Mouse (Mus musculus): ENCODE measurements around the gene Ndufa11.

Ndufa11 gene

DNA sequence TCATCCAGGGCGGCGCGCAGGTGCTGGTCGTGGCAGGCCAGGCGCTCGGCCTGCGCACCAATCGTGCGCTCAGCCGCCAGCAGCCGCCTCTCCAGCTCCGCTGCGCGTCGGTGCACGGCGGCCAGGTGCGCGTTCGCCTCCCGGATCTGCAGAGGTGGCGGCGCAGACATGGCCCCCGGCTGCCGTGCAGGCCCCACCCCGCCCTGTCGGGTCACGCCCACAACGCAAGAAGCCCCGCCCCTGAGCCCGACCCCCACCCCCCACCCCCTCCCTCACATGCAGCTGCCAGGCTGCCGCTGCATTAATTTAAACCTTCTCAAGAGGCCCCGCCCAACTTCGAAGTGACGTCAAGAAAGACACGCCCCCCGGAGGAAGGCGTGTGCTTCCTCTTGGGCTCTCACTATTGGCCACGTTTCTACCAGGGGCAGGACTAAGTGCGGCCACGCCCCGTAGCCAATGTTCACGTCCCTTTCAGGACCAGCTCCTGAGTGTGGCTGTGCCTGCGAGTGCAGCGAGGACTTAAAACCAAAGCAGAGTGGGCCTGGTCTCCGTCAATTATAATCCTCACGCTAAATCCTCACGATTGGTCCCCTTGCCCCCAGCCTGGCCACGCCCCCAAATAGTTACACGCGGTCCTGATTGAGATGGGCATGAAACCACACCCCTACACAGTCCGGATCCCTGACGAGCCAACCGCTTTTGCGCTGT lies 758 bp upstream of the Ndufa11 start:
- DNase-seq: peak; percentile 97

DNA sequence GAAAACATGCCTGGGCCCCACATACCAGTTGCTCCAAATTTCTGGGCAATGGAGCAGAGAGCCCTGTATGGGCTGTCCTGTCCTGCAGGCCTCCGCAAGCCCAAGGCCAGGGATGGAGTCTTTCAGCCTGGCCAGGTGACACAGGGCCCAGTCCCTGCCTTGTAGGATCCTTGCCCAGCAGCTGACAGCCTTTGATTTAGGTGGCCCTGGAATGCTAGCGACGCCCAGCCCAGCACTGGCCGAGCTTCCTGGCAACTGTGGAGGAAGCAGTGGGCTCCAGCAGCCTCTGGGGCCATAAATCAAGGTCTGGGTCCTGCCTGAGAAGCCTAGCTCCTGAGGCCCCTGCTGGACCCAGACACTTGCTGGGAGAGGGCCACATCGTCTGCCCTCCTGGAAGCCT lies 4.9 kb downstream of the Ndufa11 start:
- no peak for DNase-seq

DNA sequence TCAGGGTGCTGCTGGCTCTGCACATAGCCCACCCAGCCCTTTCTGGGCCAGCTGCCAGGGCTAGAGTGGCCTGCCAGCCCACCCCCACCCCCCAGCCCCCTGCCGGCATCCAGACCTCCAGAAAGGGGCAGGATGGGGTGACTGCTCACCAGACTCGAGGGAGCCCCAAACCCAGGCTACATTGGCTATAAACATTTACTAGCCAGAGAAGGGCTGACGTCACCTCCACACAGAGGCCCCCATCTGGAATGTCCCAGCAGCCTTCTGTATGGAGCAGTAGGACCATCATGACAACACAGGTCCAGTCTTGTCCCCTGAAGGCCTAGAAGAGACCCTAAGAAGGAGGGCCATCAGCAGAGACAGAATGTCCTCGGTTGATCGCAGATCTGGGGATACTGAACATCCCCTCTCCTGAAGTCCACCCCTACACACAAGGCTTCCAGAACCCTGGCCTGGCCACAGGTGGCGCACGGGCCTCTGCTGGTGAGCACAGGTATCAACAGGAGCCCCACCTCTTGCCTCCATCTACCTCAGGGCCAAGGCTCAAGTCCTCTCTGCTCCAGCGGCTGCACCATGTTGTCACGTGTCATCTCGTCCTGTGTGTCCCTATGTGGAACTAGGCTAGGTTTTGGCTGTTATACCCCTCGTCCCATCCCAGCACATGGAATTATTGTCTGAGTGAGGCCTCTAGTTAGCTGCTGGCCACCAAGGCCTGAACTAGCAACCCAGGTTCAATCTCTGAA lies 6.0 kb downstream of the Ndufa11 start:
- no peak for DNase-seq

DNA sequence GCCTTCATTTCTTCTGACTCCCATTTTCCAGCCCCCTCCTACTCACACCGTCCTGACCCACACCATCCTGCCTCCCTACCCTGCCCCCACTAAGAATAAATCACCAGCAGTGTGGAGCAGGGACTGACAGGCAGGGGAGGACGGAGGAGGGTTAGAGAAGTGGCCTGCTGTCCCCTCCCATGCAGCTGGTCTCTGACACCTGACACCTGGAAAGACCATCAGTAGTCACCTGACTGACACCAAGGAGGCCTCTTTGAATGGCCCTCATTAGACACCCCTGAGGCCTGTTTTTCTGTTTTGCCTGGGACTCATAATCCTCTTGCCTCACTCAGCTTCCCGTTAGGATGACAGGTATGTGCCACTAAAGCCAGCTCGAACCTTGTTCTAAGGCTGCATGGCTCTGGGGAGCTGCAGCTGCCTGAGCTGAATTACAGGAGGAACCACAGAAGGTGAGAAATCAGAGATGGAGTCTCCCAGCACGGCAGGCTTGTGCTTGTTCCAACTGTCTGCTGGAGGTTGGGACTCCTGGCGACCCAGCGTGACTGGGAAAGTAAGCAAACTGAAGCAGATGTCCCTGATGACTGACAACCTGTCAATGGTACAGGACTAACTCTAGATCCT lies 9.6 kb downstream of the Ndufa11 start:
- no peak for DNase-seq

DNA sequence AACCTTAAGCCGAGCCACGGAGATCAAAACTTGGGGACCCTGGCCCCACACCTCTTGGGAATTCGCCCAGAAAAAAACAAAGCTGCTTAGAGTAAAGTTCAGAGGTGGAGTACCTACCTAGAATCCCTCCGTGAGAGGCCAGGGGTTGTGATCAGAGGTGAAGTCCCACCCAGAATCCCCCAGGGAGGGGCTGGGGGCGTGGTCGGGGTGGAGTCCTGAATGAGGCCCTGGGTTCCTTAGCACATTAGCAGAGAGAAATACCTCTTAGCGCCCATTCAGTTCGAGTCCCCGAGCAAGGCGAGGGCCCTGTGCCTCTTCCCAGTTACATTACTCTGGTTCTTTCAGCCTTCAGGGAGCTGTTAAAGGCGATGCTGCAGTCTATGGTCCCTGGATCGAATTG lies 10.1 kb downstream of the Ndufa11 start:
- peak; percentile 66 for DNase-seq

DNA sequence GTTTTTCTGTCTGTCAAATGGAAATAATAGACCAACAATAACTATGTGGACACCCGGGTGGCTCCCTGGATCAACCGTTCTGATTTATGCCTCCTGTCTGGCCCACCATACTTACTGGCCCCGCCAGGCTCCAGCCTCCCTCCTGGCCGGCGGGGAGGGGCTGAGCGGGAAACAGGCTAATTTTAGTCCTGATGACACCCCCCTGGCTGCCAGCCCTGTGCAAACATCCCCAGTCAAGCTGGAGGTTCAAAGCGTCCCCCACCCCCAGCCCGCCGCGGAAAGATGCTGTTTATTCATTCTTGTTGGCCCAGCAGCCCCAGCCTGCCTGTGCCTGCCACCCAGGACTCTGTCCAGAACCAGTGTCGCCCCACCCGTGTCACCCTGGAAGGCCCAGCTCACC lies 10.6 kb downstream of the Ndufa11 start:
- DNase-seq: peak; percentile 33

DNA sequence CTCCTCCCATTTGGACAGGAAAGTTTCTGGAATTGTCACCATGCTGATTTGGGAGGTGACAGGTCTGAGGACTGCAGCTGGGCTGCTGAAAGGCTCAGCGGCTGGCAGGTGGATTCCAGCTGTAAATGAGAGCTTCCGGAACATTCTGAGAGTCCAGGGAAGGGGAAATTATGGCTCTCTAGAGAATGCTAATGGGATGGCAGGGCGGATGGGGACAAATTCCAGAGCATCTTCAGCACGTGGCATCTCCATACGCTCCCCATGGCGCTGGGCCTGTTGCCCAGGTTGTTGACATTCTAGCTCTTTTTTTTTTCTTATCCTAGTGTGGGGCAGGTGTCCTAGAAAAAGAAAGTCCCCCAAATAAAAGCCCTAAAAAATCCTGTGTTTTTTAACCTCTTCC lies 11.6 kb downstream of the Ndufa11 start:
- DNase-seq: no peak

DNA sequence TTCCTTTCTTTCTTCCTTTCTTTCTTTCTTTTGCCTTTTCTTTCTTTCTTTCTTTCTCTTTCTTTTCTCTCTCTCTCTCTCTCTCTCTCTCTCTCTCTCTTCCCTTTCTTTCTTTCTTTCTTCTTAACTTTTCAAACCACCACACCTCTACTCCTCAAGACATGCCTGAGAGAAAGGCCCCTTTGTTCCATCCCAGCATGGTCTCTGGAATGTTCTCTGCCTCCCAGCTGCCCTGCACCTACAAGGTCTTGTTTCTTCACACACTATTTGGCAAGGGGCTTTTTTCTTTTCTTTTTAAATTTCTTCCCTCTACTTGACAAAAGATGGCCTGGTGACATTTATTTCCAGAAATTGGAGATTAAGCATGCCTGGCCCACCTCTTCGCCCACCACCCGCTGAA lies 12.1 kb downstream of the Ndufa11 start:
- DNase-seq: no peak

DNA sequence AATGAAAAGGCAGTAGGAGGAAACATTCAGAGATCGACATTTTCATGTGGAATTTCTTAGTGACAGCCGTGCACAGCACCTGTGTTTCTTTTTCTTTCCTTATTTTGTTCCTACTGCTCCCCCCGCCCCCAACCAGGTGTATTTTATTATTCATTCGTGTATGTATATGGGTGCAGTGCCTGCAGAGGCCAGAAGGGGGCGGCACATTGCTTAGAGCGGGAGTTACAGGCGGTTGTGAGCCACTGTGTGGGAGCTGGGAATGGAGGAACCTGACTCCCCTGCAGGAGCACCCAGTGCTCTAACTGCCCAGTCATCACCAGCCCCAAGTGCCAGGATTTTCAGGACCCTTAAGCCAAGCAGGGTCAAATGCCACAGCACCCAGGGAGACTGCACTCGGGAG lies 19.0 kb downstream of the Ndufa11 start:
- peak; percentile 57 for DNase-seq

DNA sequence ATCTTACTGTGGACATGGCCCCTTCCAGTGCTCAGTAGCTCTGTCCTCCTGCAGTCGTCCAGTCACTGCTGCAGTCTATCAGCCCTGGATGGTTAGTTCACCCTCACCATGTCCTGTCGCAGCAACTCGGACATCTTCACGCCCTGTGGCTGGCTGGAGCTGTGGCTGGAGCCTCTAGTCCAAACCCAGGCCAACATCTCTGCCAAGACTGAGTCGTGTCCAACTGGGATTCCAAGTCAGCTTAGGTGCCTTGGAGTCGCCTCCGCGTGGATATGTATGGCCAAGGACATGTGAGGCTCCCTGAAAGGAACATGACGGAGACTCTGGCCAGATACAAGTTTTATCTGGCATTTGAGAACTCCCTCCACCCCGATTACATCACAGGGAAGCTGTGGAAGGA lies 20.7 kb downstream of the Ndufa11 start:
- DNase-seq: no peak

DNA sequence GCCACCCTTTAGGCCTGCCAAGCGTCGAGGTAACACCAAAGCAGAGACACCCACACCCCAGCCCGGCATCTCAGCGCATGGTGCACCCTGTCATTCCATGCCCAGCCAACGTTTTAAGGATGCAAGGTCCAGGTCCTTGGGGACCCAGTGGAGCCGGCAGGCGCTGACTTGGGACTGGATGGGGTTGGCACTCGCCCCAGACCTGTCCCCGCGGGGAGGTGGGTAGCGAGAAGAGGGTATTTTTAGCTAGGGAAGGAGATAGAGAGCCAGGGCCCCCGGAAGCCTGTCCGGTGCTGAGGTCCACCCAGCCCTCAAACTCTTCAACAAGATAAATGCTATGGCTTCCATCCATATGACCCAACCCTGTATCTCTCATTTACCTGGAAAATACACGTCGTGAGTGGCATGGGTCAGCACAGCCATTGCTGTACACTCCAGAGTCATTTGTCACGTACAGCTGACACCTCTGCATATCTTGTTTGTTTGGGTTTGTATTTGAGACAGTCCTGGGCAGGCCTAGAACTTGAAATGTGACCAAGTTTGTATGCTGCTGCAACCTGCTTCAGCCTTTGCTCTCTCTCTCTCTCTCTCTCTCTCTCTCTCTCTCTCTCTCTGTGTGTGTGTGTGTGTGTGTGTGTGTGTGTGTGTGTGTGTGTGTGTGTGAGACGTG lies 22.7 kb downstream of the Ndufa11 start:
- no peak for DNase-seq

DNA sequence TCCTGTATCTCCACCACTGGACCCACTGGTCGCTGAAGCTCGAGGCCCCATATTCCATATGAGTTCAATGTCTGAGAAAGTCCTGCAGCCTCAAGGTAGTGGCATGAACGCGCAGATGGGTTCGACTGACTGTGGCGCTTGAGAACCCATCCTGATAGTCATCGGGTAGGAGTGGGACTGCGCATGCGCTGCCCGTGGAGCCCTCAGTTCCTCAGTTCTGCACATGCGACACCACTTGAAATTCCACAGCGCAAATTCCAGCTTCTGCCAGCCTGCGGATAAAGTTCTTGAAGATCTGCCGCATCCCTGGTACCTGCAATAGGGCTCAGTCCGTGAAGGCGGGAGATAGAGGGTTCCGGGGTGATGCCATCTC lies 23.2 kb downstream of the Ndufa11 start:
- no peak for DNase-seq

DNA sequence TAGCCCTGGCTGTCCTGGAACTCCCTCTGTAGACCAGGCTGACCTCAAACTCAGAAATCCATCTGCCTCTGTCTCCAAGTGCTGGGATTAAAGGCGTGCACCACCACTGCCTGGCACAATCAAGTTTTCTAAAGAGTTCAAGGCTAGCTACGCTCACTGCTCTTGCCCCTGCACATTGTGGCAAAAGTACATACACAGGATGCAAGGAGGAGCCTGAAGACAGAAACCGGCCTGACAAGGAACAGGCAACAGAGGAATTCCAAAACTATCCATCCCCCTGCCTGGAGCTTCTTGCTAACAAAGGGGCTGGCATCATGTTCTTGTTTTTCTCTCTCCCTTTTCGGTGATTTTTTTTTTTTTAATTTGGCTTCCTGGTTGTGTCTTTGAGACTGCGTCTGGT lies 26.6 kb downstream of the Ndufa11 start:
- DNase-seq: no peak

DNA sequence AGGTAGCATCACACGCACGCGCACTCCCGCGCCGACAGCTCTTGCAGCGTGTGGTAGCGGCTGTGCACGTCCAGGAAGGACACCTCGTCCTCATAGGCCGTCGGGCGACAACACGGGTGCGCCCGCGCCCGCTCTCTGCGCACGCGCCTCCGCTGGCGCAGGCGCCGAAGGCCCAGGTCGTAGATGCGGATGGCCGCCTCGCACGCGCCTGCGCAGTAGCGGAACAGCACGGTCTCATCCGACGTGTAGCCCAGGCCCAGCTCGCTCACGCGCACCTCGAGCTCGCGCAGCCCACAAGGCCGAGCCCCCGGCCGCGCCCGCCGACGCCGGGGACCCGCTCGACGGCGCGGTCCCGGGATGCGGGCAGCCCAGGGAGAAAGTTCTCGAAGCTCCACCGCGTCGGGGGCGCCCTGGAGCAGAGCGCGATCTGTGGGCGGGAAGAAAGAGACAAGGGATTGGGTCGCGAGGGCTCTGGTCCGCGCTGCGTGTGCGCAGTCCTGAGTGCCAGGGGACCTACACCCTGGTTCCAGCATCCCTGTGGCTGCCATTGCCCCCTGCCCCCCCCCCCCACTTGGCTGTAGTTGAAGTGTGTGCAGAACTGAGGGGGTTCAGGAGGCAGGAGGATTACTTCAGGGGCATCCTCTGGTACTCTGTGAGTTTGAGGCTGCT lies 34.0 kb downstream of the Ndufa11 start:
- DNase-seq: peak; percentile 74

DNA sequence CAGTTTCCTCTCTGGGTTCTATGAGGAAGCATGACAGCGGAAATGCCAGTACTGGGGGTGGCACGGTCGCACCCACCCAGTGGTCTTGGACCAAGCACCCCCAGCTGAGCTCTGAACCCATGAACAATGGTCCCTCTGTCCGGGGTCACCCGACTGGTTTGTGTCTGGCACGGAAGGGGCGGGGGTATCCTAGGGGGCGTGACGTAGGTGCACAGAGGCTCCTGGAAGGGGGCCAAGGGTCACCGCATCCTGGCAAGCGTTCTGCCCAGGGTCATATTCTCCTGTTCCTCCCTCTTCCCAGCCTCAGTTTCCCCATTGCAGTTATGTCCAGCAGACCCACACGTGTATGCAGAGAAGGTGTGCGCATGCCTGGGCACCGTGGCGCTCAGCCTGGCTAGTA lies 35.9 kb downstream of the Ndufa11 start:
- DNase-seq: no peak

DNA sequence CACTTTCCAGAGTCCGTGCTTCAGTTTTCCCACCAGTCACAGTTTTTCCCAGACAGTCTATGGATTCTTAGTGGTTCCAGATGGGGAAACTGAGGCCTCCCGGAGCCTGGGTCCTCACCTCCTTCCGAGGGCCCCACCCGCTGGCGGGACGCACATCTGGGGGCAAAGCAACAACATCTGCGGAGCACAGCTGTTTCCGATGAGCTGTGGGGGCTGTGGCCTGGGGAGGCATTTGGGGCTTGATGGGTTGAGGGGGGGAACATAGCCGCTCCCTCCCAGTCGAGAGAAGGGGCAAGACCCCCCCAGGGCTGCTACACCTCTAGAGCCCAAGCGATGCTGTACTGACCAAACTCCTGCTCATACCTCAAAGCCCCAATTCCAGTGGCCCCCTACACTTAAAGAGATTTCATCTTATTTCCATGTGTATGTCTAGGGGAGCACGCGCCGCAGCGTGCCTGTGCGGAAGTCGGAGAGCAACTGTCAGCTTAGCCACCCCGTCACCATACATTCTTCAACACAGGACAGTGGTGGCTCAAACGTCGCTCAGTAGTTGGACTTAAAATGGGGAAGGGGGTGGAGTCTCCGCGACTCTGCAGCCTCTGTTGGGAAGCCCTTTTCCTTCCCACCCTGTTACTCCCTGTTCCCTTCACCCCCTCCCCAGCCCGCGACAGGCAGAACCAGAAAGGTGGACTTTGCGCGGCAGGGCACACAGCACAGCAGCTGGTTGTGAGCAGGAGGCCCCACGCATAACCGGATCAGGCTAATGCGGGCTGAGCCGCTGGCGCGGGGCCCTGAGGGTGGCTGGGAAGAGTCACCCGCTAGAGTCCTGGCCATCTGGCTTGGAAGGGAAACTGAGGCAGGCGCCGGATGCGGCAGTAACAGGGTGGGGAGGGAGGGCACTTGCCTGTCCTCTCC lies 37.0 kb downstream of the Ndufa11 start:
- DNase-seq: no peak

DNA sequence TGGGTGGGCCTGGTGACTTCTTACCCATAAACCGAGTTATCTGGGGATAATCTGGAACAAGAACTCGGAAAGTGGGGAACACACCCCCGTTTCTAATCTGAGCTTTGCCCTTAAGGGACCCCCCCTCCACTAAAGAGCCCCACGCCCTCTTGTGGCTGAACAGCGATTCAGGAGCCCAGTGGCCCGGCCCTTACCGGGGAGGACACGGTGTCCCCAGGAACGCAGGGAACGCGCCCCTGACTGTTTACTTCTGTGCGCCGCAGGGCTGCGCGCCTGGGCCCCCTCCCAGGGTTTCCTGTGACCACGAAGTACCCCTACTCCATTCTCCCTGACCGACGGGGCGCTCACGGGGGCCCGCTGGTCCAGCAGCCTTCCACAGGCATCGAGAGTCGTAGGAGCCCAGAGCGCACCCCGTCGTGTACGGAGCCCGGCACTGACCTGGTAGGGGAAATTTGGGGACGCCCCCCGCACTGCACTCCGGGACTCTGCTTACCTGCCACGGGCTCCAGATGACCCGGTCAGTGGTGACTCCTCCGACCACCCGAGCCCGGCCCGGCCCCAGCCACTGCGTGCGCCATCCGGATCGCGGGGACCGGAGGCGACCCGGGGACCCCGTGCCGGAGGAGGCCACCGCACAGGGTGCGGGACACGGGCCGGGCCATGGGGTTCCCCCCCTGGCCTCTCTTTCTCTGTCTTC lies 39.3 kb downstream of the Ndufa11 start:
- peak; percentile 59 for DNase-seq

DNA sequence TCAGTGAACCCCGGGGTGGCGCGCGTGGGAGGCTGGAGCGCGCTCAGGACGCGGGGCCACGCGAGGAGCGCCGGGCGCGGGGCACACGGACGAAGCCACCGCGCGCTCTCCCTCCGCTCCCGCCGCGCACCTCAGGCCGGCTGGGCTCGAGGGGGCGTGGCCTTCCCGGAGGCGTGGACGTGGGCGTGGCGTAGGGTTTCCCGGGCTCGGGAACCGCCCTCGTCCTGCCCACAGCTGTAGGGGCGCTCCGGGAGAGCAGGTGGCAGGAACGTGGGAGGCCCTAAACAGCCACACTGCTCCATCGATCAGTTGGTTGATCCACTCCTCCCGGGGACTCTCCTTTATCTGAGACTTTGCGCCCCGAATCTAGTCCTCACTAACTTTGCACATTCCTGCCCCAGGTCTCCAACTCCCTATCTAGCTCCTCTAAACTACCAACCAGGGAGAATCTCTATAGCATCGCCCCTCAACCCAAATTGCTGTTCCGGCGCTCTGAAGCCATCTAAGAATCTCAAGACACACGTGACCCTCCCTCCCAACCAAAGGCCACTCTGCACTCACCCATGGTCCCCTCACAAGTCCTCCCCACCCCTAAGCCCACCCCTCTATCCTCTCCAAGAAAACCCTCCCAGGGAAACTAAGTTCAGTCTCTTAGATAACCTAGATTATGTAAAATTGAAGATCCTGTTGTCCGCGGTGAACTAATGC lies 40.0 kb downstream of the Ndufa11 start, which contains the start of gene Nrtn:
TSS of gene Nrtn (minus strand) at position 115 of the 708 bp plus-strand sequence.
- DNase-seq: peak; percentile 95

DNA sequence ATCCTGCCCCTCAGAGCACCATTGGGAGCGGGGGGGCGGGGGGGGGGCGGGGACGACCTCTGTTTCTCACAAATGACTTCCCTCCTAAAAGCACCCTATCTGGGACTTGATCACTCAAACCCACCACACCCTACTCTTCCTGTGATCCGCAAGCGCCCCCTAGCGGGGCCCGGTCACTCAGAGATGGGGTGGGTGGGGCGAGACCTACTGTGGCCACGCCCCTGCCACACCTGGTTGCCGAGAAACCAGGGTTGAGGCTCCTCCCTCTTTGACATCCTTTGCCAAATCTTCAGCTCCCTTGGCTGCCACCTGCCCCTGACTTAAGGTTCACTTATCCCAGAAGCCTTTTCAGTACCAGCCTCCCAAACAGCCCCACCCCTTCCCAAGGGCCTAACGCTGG lies 40.6 kb downstream of the Ndufa11 start:
- peak; percentile 91 for DNase-seq

DNA sequence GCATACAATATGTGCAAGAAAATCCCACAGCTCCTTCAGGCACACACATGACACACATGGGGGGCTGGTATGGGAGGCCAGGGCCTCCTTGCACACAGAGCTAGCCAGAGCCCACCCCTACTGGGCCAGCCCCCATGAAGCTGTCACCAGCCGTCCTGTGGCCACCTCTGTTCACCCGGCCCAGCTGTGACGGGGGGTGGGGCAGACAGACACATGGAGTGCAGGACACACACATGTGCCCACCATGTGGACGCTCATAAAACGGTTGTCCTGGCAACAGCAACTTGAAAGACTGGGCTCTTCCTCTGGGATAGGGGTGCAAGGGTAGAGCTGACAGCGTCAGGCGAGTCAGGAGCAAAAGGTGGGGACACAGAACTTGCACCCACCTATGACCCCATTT lies 41.7 kb downstream of the Ndufa11 start:
- DNase-seq: no peak

DNA sequence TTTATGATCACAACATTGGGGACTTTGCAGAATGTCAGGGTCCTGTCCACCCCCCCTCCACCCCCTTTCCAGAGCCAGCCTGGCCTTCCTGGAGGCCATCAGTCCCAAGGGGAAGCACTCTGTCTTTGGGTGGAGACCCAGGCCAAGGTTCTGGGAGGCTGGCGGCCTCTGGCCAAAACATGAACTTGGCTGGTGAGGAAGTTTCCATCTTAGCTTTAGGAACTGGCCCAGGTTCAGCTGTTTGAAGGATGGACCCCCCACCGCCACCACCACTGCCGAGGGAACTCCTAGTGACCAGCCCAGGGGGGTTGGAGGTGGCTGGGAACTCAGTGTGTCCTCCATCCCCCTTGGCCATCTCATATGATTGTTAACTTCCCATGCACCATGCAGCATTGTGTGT lies 43.5 kb downstream of the Ndufa11 start:
- no peak for DNase-seq

All from liver (tissue).